Mouse (Mus musculus): ENCODE results near the gene Speg.
A peak's percentile ranks its signal among the peaks of the same experiment; 100 is the strongest.

Gene Speg

DNA sequence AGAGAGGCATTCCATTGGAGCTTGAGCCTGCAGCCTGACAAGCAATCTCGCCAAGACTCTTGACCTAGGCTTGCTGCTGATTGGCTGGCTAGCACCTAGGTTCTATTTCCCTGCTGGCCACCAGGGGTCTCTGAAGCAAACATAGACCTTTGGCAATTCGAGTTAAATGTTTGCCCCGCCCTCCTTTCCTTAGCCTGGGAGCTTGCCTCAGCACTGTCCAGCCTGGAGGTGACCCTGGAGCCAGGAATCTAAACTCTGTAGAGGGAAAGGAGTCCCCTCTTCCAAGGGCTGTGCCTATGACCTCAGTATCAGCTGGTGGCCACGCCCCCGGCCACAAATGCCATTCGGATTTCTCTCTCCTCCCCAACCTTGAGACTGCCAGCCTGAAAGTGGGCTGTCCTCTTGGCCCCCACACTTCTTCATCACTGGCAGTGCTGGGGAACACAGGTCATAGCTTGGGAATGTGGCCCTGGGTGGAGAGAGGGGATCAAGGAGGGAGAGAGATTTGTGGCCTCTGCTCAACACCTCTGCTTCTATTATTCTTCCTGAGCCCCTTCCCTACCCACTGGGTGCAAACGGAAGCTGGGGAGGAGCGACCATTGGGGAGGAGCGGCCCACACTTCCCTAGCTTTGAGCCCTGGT, 23.8 kb downstream of the Speg start:
- peak; percentile 72 for DNase-seq

DNA sequence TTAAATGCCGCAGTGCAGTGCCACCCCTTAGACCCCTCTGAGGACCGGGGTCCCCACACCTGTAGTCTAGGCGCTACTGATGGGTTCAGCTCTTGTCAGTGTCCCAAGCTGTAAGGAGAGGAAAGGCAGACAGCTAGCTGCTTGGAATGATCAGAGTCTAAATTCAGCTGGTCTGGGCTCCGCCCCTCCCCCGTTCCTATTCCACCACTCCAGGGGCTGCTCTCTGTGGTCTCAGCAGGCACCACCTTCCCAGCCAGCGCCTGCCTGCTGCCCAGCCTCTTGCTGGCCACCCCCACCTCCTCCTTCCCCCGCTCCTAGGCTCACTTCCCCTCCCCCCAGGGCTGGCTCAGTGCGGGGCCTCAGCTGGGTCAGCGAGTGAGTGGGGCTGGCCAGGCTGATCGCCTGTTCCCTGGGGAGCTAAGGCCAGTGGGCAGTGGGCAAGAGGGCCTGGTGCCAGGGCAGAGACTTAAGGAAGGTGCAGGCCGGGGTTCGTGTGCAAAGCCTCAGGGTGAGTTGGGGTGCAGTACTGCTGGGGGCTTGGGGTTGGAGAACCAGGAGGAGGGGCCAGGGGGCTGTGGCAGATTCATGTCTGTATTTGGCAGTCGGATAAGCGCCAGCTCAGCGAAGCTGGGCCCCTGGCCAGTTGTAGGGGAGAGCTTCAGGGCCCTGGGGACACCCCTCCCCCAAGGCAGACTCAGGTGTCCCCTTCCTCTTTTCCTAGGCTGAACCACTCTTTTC, 24.8 kb downstream of the Speg start:
- DNase-seq: no peak

DNA sequence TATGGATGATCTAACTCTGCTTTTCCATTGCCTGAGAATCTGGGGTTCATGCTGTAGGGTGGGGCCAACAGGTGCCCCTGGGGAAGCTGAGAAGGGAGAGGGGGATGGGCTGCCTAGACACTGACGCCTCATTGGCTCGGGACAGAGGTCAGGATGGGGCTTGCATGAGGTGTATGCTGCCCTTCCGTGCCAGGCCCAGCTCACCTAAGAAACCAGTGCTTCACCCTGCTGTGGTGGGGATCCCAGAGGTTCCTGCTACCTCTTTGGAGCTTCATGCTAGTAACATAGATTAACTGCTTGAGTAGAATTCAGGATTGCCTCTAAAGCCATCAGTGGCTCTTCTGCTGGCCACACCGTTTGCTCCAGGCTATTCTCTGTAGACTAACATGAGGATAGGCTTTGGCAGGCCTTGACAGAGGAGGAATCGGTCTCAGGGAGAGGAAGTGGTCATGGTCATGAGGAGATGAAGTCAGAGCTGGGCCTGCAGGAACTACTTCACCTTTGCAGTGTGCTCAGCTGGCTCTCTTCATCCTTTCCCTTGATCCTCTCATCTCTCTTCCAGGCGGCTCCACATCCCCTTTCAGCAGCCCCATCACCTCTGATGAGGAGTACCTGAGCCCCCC, 25.5 kb downstream of the Speg start:
- DNase-seq: no peak

DNA sequence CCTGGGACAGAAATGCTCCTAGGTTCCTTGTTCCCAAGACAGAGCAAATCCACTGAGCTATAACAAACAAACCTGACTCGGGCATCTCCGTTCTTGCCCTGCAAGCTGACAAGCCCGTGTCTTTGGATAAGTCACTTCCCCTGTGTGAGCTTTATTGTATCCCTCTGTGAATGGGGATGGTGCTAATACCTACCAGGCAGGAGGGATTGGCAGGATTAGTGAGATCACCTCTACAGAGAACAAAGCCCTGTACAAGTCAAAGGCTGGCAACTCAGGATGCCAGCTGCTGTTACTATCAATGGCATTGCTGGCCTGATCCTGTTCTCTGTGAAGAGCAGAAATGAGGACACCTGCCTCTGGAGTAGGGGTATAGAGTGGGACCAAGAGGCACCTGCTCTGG, 30.4 kb downstream of the Speg start:
- DNase-seq: no peak

DNA sequence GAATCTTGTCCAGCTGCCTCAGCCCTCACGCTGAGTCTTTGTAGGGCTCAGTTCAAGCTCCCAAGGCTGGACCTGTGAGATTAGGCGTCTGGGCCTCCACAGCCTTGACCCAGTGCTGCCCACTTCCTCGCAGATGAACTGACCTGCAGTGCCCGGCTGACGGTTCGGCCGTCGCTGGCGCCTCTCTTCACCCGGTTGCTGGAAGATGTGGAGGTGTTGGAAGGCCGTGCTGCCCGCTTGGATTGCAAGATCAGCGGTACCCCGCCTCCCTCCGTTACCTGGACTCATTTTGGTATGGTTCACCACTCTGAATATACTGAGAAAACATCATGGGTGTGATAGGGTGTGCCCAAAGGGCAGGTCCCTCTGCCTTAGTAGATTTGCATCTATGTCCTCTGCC, 31.1 kb downstream of the Speg start:
- DNase-seq: no peak

DNA sequence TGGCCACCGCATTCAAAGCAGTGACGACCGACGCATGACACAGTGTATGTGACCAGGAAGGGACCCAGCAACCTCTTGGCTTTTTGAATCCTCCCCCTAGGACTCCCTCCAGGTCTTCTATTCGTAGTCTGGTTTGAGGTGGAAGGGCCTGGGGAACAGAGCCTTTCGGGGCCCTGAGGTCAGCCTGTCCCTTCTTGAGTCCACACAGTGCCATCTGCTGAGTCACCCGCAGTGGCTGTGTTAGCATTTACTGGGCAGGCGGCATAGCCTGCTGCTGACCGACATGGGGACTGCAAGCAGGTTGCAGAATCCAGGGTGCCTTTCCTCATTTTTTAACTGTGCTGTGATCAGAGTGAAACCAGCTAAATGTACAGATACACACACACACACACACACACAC, 32.0 kb downstream of the Speg start:
- DNase-seq: no peak

DNA sequence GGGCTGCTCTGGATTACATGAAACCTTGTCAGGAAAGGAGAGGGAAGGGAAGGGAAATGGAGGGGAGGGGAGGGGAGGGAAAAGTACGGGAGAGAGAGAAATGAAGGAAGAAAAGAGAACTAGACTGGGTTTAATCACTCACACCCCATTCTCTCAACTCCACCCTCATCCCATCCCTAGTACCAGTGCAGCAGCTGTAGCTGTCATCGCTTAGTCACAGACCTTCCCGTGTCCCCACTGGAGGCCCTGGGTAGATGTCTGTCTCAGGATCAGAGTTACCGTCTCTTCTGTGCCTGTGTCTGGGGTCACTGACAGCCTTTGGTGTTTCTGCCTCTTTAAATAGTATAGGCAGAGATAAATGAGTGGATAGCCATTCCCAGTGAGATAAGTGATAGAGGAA, 33.1 kb downstream of the Speg start:
- no peak for DNase-seq

DNA sequence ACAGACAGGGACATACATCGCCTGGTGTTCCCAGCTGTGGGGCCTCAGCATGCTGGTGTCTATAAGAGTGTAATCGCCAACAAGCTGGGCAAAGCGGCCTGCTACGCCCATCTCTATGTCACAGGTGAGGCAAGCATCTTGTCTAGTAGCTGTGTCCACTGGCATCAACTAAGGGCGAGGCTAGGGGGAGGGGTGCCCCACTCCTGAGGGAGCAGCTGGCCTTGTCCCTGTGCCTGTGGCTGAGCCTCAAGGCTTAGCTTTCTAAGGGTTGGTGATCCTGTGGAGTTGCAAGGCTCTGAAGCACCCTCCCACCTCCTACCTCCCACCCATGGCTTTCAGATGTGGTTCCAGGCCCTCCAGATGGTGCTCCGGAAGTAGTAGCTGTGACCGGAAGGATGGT, 34.9 kb downstream of the Speg start:
- DNase-seq: no peak

DNA sequence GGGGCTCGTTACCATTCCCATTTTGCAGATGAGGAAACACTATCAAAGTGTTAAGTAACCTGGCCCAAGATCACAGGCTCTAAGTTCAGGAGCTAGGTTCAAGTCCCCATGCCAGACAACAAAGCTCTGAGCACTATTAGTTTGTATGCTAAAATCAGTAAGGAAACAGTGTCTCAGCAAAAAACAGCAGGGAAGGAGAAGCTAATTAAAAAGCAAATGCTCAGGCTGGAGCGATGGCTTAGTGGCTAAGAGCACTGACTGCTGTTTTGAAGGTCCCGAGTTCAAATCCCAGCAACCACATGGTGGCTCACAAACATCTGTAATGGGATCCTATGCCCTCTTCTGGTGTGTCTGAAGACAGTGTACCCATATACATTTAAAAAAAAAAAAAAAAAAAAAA, 37.1 kb downstream of the Speg start:
- no peak for DNase-seq

DNA sequence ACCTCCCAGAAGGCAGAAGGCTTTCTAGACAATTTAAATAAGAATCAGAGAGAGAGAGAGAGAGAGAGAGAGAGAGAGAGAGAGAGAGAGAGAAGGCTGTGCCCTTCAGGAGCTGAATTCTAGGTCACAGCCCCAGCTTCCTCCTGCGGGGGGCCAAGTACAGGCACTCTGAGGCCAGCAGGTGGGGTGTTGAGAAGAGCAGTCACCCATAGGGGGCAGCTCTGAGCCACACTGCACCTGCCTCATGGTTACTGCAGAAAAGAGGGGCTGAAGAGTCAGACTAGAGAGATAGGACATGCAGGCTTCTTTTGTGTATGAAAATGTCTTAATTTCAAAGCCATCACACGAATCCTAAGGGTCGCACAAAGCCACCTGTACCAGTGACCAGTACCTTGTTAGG, 38.7 kb downstream of the Speg start:
- DNase-seq: peak; percentile 85

DNA sequence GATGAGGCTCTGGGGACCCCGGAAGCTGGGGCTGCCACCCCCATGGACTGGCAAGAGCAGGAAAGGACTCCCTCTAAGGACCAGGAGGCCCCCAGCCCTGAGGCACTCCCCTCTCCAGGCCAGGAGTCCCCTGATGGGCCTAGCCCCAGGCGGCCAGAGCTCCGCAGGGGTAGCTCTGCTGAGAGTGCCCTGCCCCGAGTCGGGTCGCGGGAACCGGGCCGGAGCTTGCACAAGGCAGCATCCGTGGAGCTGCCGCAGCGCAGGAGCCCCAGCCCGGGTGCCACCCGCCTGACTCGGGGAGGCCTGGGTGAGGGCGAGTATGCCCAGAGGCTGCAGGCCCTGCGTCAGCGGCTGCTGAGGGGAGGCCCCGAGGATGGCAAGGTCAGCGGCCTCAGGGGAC, 46.7 kb downstream of the Speg start:
- no peak for DNase-seq

DNA sequence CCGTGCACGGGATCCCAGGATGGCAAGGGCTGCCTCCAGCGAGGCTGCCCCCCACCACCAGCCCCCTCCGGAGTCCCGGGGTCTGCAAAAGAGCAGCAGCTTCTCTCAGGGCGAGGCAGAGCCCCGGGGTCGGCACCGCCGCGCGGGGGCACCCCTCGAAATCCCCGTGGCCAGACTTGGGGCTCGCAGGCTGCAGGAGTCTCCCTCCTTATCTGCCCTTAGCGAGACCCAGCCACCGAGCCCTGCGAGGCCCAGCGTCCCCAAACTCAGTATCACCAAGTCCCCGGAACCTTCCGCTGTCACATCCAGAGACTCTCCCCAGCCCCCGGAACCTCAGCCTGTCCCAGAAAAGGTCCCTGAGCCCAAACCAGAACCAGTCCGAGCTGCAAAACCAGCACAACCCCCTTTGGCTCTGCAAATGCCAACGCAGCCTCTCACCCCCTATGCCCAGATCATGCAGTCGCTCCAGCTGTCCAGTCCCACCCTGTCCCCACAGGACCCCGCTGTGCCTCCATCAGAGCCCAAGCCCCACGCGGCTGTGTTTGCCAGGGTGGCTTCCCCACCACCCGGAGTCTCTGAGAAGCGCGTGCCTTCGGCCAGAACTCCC, 47.2 kb downstream of the Speg start:
- DNase-seq: peak; percentile 44

DNA sequence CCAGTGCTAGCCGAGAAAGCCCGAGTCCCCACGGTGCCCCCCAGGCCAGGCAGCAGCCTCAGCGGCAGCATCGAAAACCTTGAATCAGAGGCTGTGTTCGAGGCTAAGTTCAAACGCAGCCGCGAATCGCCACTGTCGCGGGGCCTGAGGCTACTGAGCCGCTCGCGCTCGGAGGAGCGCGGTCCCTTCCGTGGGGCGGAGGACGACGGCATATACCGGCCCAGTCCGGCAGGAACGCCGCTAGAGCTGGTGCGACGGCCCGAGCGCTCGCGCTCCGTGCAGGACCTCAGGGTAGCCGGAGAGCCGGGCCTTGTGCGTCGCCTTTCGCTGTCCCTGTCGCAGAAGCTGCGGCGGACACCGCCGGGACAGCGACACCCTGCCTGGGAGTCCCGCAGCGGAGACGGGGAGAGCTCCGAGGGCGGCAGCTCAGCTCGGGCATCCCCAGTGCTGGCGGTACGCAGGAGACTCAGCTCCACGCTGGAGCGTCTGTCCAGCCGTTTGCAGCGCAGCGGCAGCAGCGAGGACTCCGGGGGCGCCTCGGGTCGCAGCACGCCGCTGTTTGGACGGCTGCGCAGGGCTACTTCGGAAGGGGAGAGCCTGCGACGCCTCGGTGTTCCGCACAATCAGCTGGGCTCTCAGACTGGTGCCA, 47.9 kb downstream of the Speg start:
- DNase-seq: no peak

DNA sequence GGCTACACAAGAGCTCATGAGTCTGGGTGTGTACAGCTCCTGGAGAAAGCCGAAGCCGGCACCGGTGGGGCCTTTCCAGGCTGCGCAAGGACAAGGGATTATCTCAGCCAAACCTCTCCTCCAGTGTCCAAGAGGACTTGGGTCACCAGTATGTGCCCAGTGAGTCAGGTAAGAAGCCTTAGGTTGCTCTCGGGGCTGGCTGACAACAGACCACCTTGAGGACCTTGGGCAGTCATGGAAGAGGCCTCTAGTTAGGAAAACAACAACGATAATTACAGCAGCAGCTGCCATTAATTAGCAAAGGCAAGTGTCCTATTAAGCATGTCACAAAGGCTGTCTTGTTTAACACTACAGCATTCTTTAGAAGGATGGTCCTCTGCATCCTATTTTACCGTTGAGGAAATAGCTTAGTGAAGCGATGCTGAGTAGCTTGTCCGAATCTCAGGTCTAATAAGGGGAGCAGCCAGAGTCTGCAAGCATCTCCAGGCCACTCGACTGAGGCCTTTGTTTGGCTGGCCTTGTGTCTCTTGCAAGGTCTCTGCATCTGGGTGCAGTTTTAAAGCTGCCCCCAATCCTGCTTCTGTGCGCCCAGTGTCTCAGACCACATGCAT, 48.8 kb downstream of the Speg start:
- no peak for DNase-seq

DNA sequence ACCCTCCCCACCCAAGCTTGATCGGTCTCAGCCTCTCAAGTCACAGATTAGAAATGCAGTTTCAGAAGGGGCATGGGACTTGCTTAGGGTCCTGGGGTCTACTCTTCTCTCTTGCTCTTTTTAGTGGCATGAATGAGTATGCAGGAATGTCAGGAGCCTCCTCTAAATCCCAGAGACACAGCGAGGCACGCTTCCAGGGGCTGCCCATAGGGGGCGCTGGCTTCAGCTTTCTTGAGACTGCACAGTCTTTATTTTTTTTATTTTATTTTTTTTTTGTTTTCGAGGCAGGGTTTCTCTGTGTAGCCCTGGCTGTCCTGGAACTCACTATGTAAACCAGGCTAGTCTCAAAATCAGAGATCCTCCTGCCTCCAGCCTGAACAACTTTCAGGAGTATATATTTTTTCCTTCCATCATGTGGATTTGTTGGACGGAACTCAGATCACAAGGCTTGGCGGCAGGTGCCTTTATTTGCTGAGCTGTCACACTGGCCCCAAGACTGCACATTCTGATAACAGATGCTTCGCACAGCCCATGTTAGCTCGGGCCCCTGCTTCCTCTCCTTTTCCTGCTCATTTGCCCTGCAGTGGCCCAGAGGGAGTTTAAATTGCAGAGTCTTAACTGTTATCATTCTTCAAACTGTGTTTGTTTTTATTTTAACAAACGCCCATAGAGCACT, 50.8 kb downstream of the Speg start:
- DNase-seq: peak; percentile 58

DNA sequence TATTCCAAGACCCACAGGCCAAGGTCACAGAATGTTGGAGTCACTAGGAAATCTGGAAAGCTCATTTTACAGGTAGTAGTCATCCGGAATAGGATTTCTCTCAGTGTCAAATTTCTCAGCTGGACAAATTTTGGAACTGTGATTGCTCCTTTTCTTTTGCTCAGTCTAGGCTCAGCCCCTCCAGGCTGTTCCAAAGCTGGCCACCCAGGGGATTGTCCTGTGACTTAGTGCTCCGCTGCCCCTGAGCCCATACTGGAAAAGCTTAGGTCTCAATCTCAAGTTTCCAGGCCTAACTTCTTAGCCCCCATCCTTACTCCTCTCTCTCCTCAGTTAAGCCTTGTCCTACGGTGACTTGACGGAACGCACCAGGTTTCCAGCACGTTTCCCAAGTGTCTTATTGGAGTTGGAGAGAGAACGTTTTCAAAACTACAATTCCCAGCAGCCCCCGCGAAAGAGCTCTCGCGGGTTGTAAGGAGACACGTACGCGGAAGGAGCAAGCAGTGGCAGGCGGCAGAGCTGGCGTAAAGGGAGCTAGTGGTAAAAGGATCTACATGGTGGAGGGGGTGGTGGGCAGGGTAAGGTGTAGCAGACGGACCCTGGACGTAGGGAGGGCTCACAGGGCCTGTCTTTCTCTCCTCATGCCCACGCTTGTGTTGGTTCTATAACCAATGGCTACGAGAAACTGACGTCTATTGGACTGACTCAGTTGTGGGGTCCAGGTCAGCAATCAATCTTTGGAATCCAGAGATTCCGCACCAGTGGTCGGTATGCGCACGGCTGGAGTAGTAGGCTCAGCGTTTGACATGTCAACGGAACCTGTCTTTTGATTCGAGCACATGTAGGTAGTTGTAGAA, 60.6 kb downstream of the Speg start, which contains the start of gene Gmppa:
TSS of gene Gmppa (plus strand) at position 456 of the 854 bp plus-strand sequence.
- DNase-seq: peak; percentile 81

DNA sequence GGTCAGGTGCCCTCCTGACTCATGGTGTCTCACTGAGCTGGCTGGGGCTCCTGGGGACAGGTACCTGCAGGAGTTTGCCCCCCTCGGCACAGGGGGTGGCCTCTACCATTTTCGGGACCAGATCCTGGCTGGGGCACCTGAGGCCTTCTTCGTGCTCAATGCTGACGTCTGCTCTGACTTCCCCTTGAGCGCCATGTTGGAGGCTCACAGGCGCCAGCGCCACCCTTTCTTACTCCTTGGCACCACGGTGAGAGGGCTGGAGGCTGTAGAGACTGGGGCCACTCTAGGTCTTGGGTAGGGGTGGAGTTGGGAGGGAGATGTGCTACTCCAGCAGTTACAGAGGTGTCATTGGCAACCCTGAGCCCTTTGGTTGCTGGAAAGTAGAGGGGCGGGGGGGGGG, 63.7 kb downstream of the Speg start:
- no peak for DNase-seq

DNA sequence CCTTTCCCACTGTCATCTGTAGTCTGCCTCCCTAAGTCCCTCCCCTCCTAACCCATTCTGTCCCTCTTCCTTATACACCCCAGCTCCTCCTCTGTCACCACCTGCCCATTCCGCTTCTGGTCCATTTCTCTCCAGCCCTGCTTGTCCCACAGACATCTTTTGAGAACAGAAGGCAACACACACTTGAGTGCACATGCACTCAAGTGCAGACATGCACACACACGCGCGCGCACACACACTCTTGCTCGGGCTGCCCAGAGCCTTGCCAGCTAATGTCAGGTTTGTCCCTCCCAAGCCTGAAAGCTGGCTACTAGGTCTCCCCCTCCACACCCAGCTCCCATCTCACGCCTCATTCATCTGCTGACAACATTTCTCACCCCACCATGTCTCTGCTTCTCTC, 65.6 kb downstream of the Speg start:
- no peak for DNase-seq

DNA sequence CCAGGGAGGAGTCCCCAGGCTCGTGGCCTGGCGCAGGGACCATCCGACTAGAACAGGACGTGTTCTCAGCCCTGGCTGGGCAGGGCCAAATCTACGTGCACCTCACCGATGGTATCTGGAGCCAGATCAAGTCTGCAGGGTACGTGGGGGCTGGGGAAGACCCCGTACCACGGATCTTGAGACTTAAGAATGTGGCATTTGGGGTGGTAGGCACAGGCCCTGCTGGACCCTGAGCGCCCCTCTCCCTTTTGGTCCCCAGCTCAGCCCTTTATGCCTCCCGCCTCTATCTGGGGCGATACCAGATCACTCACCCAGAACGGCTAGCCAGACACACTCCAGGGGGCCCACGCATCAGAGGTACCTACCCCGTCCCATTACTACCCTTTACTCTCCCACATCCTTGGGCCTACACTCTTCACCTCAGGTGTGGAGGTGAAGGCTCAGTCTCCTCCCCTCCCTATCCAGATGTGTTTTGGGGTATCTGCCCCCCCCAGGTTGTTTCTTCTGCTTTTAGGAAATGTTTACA, 66.4 kb downstream of the Speg start:
- DNase-seq: no peak

DNA sequence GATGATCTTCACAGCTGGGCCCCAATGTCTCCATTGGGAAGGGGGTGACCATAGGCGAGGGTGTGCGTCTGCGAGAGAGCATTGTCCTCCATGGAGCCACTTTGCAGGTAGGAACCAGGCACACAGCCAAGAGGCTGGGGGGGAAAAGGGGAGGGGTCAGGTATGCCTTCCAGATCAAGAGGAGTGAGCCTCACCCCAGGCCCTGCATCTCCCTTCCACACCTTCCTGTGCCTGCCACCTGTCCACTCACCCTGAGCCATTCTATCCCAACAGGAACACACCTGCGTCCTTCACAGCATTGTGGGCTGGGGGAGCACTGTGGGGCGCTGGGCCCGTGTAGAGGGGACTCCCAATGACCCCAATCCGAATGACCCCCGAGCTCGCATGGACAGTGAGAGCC, 67.1 kb downstream of the Speg start:
- DNase-seq: no peak

DNA sequence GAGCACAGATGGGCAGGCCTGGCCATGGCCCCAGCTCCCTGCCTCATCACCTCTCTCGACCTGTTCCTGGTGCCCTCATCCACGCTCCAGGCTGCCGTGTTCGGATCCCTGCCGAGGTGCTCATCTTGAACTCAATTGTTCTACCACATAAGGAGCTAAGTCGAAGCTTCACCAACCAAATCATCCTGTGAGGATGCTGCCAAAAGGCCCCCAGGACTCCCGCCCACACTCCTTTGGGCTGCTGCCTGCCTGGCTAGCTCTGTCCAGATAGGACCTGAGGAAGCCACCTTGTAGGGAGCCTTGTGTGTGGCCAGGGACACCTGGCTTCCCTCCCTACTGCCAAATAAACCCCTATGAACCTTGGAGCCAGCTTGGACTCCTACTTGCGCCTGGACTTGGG, 67.7 kb downstream of the Speg start:
- DNase-seq: no peak

Data from thymus, postnatal 4 days (tissue).